Mouse (Mus musculus): ENCODE data around the gene Rnft2. TPM values are rescaled to one million over a fixed set of nuclear protein-coding genes. Genes with fewer than 3 reads are reported as not detected.

The Rnft2 gene
- 23.3 and 27.5 TPM in 2 replicates for polyA plus RNA-seq (2021; fragmentation: Nextera tagmentation)
- long read RNA-seq, experiment 1, full-length matches to known transcripts: 1 of 24 reads
- long read RNA-seq, experiment 1, partial matches to known transcripts: 3 of 24 reads
- long read RNA-seq, experiment 1, other reads (novel, unspliced or antisense): 20 of 24 reads
- long read RNA-seq, experiment 2, full-length matches to known transcripts: 1 of 9 reads
- long read RNA-seq, experiment 2, partial matches to known transcripts: 0 of 9 reads
- long read RNA-seq, experiment 2, other reads (novel, unspliced or antisense): 8 of 9 reads

DNA sequence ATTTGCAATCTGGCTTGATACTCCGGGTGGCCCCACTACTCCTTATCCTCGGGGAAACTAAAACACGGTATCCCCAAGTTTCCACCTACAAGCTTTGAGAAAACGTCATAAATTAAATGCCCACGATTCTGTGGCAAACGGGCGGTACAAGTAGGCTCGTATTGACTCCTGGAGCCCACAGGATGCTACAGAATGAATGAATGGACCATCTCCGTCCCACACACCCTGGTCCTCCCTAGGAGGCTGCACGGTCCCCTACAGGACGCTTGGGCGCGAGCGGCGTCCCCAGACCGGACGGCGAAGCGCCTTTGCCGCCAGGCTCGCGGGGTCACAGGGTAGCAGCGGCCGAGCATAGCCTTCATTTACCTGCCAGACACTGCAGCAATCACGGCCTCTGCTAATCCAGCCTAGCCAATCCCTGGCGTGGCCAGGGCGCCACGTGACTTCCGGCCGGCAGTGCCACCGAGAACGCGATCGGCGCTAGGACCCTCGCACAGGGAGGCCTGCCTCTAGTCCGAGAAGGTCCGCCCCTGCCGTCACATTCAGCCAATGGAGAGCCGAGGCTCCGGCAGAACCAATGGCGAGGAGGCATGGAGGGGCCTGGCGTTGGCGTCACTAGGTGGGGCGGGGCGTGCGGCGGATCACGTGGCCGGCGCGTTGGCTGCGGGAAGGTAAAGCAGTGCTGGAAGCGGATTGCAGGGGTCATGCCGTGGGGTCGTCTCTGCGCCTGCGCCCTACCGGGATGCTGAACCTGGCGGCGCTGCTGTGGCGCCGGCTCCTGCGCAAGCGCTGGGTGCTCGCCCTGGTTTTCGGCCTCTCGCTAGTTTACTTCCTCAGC is at the start of gene Rnft2, which contains the start of gene 2410131K14Rik:
TSS of gene Rnft2 (minus strand) at position 511 of the 838 bp plus-strand sequence.
TSS of gene 2410131K14Rik (plus strand) at position 622 of the 838 bp plus-strand sequence.

DNA sequence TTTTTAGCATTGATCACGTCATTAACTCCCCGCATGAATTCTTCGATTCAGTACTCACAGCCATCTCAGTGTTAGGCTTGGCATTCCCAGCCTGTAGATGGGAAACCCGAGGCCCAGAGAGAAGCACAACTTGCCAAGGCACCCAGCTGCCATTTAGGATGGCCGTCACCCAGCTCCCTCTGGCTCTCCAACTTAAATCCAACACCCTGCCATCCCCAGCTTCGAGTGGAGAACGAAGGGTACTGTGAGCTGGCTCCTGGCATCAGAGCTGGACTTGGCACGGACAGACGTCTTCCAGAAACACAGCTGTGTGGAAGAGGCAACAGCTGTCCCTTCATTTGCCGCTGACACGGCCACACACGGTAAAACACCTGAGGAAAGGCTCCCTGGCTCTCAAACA is 80.3 kb downstream of the Rnft2 start, which contains the start of gene Hrk:
TSS of gene Hrk (plus strand) at position 68 of the 400 bp plus-strand sequence.

DNA sequence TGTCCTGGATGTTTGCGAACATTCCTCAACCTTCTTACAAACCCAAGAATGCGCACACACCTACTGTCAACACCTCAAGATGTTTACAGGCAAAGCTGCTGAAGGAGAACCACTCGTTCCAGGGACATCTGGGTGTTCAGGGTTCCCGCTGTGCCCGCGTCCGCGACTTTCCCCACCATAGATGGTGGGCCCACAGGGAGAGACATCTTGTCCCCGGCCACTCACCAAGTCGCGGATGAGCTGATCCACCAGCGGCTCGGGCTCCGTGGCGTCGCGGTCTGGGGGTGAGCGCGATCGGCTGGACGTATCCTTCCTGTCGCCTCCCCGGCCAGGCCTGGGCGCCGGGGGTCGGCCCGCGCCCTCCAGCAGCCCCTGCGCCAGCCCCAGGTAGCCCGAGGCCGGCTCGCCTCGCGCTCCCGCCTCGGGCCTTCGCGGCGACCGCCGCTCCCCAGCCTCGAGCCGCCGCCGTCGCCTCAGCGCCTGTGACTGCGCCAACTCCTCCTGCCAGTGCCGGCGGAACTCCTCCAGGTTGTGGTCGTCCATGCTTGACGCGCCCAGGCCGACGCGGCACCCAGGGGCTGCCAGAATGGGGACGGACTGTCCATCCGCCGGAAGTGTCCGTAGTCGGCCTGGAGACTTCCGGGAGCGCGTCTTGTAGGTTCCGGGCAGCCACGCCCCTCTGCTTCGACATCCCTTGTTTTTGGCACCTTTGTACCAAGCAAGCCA is 89.9 kb downstream of the Rnft2 start, which contains the start of gene Fbxw8:
TSS of gene Fbxw8 (minus strand) at position 626 of the 726 bp plus-strand sequence.

Other genes with a start within 250 kb of the Rnft2 start
- 263 and 284 TPM in 2 replicates for gene Tesc, start 217.4 kb downstream of the Rnft2 start, polyA plus RNA-seq (2021; fragmentation: Nextera tagmentation)
- 2.7 and 3.1 TPM in 2 replicates for gene Fbxw8, start 89.7 kb downstream of the Rnft2 start, polyA plus RNA-seq (2021; fragmentation: Nextera tagmentation)
- 2.7 and 4.8 TPM in 2 replicates for gene Hrk, start 80.5 kb downstream of the Rnft2 start, polyA plus RNA-seq (2021; fragmentation: Nextera tagmentation)
- 5.0 and 5.2 TPM in 2 replicates for gene 2410131K14Rik, start 111 bp upstream of the Rnft2 start, polyA plus RNA-seq (2021; fragmentation: Nextera tagmentation)

Data from left cerebral cortex, adult 6 months (tissue).